Mouse (Mus musculus): ENCODE data around the gene Tmem115. TPM values are rescaled to one million over a fixed set of nuclear protein-coding genes. Genes with fewer than 3 reads are reported as not detected.

Gene Tmem115
- total and polyA plus RNA-seq, 3 experiments, result 20.3 to 25.9 (median 22.9) TPM

DNA sequence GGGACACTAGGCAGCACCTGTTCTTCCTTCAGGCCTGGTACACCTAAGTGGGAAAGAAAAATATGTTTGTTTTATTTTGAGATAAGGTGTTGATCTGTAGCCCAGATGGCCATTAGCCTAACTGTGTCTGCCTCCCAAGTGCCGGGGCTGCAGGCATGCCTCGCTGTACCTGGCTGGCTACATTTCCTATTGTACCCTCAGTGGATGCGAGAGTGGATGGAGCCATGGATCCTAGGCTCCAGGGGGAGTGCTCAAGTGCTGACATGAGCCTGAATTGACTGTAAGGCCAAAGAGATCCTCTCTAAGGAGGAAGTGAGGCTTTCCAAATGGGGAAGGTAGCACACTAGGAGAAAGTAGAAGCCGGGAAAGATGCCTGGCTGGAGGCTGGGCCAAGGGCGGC, 14.2 kb downstream of the Tmem115 start:
- WGBS, result 74% methylated on average over 5 of the region's 5 CpGs
- intact Hi-C loops (cut with DNase I), result loop anchor here (10.0 kb wide), 1 partner anchor 863 kb away; the partner anchor contains the start of gene Tex264

GRCm38 (mm10) chr9:107548820-107549219, 15.1 kb downstream of the Tmem115 start:
- H3K27ac ChIP-seq, result no peak overlapping the region
- H3K36me3 ChIP-seq (ENCODE audit: control insufficient read depth, insufficient read depth, low read length), result no peaks in the 10 kb centered on the region
- WGBS, result 95% methylated on average over 10 of the region's 10 CpGs
- peaks cover 14% of the 10 kb centered on the region for H3K4me1 ChIP-seq (ENCODE audit: control insufficient read depth, insufficient read depth, low read length)
- intact Hi-C loops (cut with DNase I), result loop anchor here (10.0 kb wide), 1 partner anchor 864 kb away; the partner anchor contains the start of gene Tex264
- H3K9ac ChIP-seq (ENCODE audit: low read depth, low read length), result no peak overlapping the region
- no peak for DNase-seq
- H3K27me3 ChIP-seq (ENCODE audit: control insufficient read depth, insufficient read depth, low read length), result no peaks in the 10 kb centered on the region
- H3K4me3 ChIP-seq, result no peak overlapping the region
- H3K79me2 ChIP-seq (replicated peaks; ENCODE audit: control insufficient read depth, insufficient read depth, low read length), result no peaks in the 10 kb centered on the region
- no peak for TF ChIP-seq POLR2A (IDR thresholded peaks at IDR 0.05; ENCODE audit: insufficient read depth, low read depth, low read length)
- no peak for TF ChIP-seq EP300 (IDR thresholded peaks at IDR 0.05; ENCODE audit: insufficient read depth, low read depth, low read length)
- no peak for TF ChIP-seq CTCF (IDR thresholded peaks at IDR 0.05)

More for the DNA sequence above, 14.2 kb downstream of the Tmem115 start:
- Histone ChIP-seq H3K79me2 (replicated peaks; ENCODE audit: control insufficient read depth, insufficient read depth, low read length) (no peaks in the 10 kb centered on the region), H3K36me3 (ENCODE audit: control insufficient read depth, insufficient read depth, low read length) (no peaks in the 10 kb centered on the region), H3K27ac (no peak overlapping the region), H3K4me1 (ENCODE audit: control insufficient read depth, insufficient read depth, low read length) (peaks cover 10% of the 10 kb centered on the region), H3K4me3 (no peak overlapping the region), H3K9ac (ENCODE audit: low read depth, low read length) (no peak overlapping the region), H3K27me3 (ENCODE audit: control insufficient read depth, insufficient read depth, low read length) (no peaks in the 10 kb centered on the region)
- no peak for TF ChIP-seq POLR2A (IDR thresholded peaks at IDR 0.05; ENCODE audit: insufficient read depth, low read depth, low read length)
- TF ChIP-seq CTCF (IDR thresholded peaks at IDR 0.05), result no peak
- TF ChIP-seq EP300 (IDR thresholded peaks at IDR 0.05; ENCODE audit: insufficient read depth, low read depth, low read length), result no peak
- DNase-seq, result peak in 1 of 2 experiments; percentile 31

GRCm38 (mm10) chr9:107549297-107550074, 15.7 kb downstream of the Tmem115 start:
- Histone ChIP-seq H3K4me1 (ENCODE audit: control insufficient read depth, insufficient read depth, low read length) (peaks cover 15% of the 10 kb centered on the region), H3K27ac (no peak overlapping the region), H3K79me2 (replicated peaks; ENCODE audit: control insufficient read depth, insufficient read depth, low read length) (no peaks in the 10 kb centered on the region), H3K9ac (ENCODE audit: low read depth, low read length) (no peak overlapping the region), H3K27me3 (ENCODE audit: control insufficient read depth, insufficient read depth, low read length) (no peaks in the 10 kb centered on the region), H3K36me3 (ENCODE audit: control insufficient read depth, insufficient read depth, low read length) (no peaks in the 10 kb centered on the region), H3K4me3 (no peak overlapping the region)
- 89% methylated on average over 20 of the region's 20 CpGs for WGBS
- no peak for TF ChIP-seq CTCF (IDR thresholded peaks at IDR 0.05)
- TF ChIP-seq POLR2A (IDR thresholded peaks at IDR 0.05; ENCODE audit: insufficient read depth, low read depth, low read length), result no peak
- no peak for TF ChIP-seq EP300 (IDR thresholded peaks at IDR 0.05; ENCODE audit: insufficient read depth, low read depth, low read length)
- peak in 1 of 2 experiments; percentile 8 for DNase-seq
- intact Hi-C loops (cut with DNase I), result loop anchor here (10.0 kb wide), 1 partner anchor 865 kb away; the partner anchor contains the start of gene Tex264

DNA sequence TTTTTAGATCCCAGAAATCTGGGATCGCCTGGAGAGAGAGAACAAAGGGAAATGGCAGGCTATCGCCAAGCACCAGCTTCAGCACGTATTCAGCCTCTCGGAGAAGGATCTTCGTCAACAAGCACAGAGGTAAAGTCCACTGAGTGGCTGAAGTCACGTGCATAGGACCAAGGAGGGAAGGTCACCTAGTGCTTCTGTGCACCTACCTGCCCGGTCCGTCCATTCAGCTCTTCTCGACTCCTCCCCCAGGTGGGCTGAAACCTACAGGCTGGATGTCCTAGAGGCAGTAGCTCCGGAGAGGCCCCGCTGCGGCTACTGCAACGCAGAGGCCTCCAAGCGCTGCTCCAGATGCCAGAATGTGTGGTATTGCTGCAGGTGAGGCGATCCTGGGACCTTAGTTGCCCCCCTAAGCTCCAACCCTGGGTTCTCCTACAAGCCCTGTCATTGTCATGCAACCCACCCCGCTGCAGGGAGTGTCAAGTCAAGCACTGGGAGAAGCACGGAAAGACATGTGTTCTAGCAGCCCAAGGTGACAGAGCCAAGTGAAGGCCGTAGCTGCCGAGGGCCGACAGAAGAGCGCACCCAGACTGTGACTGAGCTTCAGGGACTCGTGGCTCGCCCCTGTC, 16.9 kb downstream of the Tmem115 start:
- Histone ChIP-seq H3K4me1 (ENCODE audit: control insufficient read depth, insufficient read depth, low read length) (peaks cover 15% of the 10 kb centered on the region), H3K27ac (no peak overlapping the region; the same call in 1 of the 2 replicates), H3K36me3 (ENCODE audit: control insufficient read depth, insufficient read depth, low read length) (no peaks in the 10 kb centered on the region), H3K9ac (ENCODE audit: low read depth, low read length) (no peak overlapping the region; the same call in 1 of the 2 replicates), H3K4me3 (no peak overlapping the region; the same call in 1 of the 2 replicates), H3K27me3 (ENCODE audit: control insufficient read depth, insufficient read depth, low read length) (no peaks in the 10 kb centered on the region), H3K79me2 (replicated peaks; ENCODE audit: control insufficient read depth, insufficient read depth, low read length) (no peaks in the 10 kb centered on the region)
- no peak for DNase-seq
- intact Hi-C loops (cut with DNase I), result no loop called here
- WGBS, result 67% methylated on average over 23 of the region's 23 CpGs
- TF ChIP-seq POLR2A (IDR thresholded peaks at IDR 0.05; ENCODE audit: insufficient read depth, low read depth, low read length), result no peak
- no peak for TF ChIP-seq EP300 (IDR thresholded peaks at IDR 0.05; ENCODE audit: insufficient read depth, low read depth, low read length)
- no peak for TF ChIP-seq CTCF (IDR thresholded peaks at IDR 0.05)

- Histone ChIP-seq H3K27me3 (ENCODE audit: control insufficient read depth, insufficient read depth, low read length) (no peaks in the 10 kb centered on the region), H3K4me1 (ENCODE audit: control insufficient read depth, insufficient read depth, low read length) (peaks cover 14% of the 10 kb centered on the region), H3K9ac (ENCODE audit: low read depth, low read length) (peak within 1 kb of the TSS; percentile 86), H3K4me3 (peak within 1 kb of the TSS; percentile 51), H3K27ac (peak within 1 kb of the TSS; percentile 59), H3K36me3 (ENCODE audit: control insufficient read depth, insufficient read depth, low read length) (no peaks in the 10 kb centered on the region), H3K79me2 (replicated peaks; ENCODE audit: control insufficient read depth, insufficient read depth, low read length) (no peaks in the 10 kb centered on the region)
- DNase-seq, result peak; percentile 83 to 86
- WGBS, result 5% methylated on average over 63 of the region's 63 CpGs
- TF ChIP-seq CTCF (IDR thresholded peaks at IDR 0.05) (no peak), POLR2A (IDR thresholded peaks at IDR 0.05; ENCODE audit: insufficient read depth, low read depth, low read length) (peak; percentile 44; the same call in 1 of the 2 replicates), EP300 (IDR thresholded peaks at IDR 0.05; ENCODE audit: insufficient read depth, low read depth, low read length) (0 out of 2 replicates have a peak, but pooled peaks have one; percentile 27)
- intact Hi-C loops (cut with DNase I), result no loop called here
Measured at GRCm38 (mm10) chr9:107551117-107551889, 17.6 kb downstream of the Tmem115 start, which contains the start of gene Rassf1. Gene Rassf1, plus strand, starts transcription at chr9:107551555.
